8 mouse cellular contexts compared by ENCODE assay signal in genomic region chr7:138909277-138910192, GRCm38 (mm10). TPM values are rescaled to one million over a fixed set of nuclear protein-coding genes. Genes with fewer than 3 reads are reported as not detected.
DNase-seq lines count a peak whose midpoint lies in the region; ATAC-seq and TF ChIP-seq lines count a peak whose summit lies in the region.

Gene Bnip3 (minus strand): TSS chr7:138909519.

- H3K9ac ChIP-seq in heart, embryonic 12.5 days: peak within 1 kb of the TSS; percentile 97
- H3K9ac ChIP-seq in kidney, postnatal 0 days (ENCODE audit: low read depth, low read length): peak within 1 kb of the TSS; percentile 74
- peak within 1 kb of the TSS; percentile 100 for H3K9ac ChIP-seq in liver, adult 2 months (ENCODE audit: low read depth, low read length)

- under 1% methylated on average over 66 of the region's 66 CpGs for WGBS in heart, embryonic 12.5 days
- under 1% methylated on average over 63 of the region's 66 CpGs for WGBS in kidney, postnatal 0 days
- under 1% methylated on average over 60 of the region's 66 CpGs for WGBS in liver, adult 2 months

- peaks cover 24% of the 10 kb centered on the region for H3K79me2 ChIP-seq in liver, adult 2 months (ENCODE audit: control insufficient read depth, insufficient read depth, low read length)

- H3K4me1 ChIP-seq in erythroblast, embryonic 14.5 days (ENCODE audit: control insufficient read depth): peaks cover 52% of the 10 kb centered on the region
- H3K4me1 ChIP-seq in heart, embryonic 12.5 days (replicated peaks): peaks cover 41% of the 10 kb centered on the region
- peaks cover 10% of the 10 kb centered on the region for H3K4me1 ChIP-seq in kidney, postnatal 0 days (replicated peaks; ENCODE audit: insufficient read depth, low read length)
- peaks cover 20% of the 10 kb centered on the region for H3K4me1 ChIP-seq in liver, adult 2 months (ENCODE audit: control insufficient read depth, insufficient read depth, low read length)

- peak; percentile 99 for TF ChIP-seq POLR2A in liver, adult 2 months (IDR thresholded peaks at IDR 0.05; ENCODE audit: extremely low read depth, insufficient read depth, low read length)

- no peak for TF ChIP-seq CTCF in kidney, postnatal 0 days (IDR thresholded peaks at IDR 0.05; ENCODE audit: low read depth)
- peak; percentile 4; the same call in 1 of the 2 replicates for TF ChIP-seq CTCF in liver, adult 2 months (IDR thresholded peaks at IDR 0.05; ENCODE audit: low read depth, low read length)

- peak within 1 kb of the TSS; percentile 72 for H3K4me2 ChIP-seq in heart, embryonic 12.5 days
- H3K4me2 ChIP-seq in kidney, postnatal 0 days (ENCODE audit: low read length): peak within 1 kb of the TSS; percentile 70

- peak; percentile 94 for DNase-seq in CD4-positive, CD25-positive, alpha-beta regulatory T cell, adult 2 months (ENCODE audit: low read depth, low spot score)
- peak; percentile 71 for DNase-seq in brain, embryonic 18.5 days (ENCODE audit: low read depth, low spot score)
- peak; percentile 94 for DNase-seq in kidney, postnatal 0 days (ENCODE audit: low spot score)
- peak; percentile 94 for DNase-seq in liver, adult 2 months (ENCODE audit: extremely low read depth, low read depth, low spot score)
- peak; percentile 87 to 89 for DNase-seq in spleen, postnatal 36 days (ENCODE audit: low spot score in 2 of 2)

- no peaks in the 10 kb centered on the region for H3K36me3 ChIP-seq in erythroblast, embryonic 14.5 days (ENCODE audit: control insufficient read depth)
- no peaks in the 10 kb centered on the region for H3K36me3 ChIP-seq in heart, embryonic 12.5 days
- H3K36me3 ChIP-seq in kidney, postnatal 0 days (ENCODE audit: insufficient read depth, low read length): no peaks in the 10 kb centered on the region
- peaks cover 2% of the 10 kb centered on the region; the same call in 1 of the 2 replicates for H3K36me3 ChIP-seq in liver, adult 2 months (ENCODE audit: control insufficient read depth, insufficient read depth, low read length)

- H3K27me3 ChIP-seq in erythroblast, embryonic 14.5 days (ENCODE audit: control insufficient read depth): no peaks in the 10 kb centered on the region
- no peaks in the 10 kb centered on the region for H3K27me3 ChIP-seq in heart, embryonic 12.5 days (replicated peaks)
- no peaks in the 10 kb centered on the region for H3K27me3 ChIP-seq in kidney, postnatal 0 days (ENCODE audit: insufficient read depth, low read length)
- no peaks in the 10 kb centered on the region for H3K27me3 ChIP-seq in liver, adult 2 months (ENCODE audit: control insufficient read depth, insufficient read depth, low read length)

- H3K9me3 ChIP-seq in erythroblast, embryonic 14.5 days (ENCODE audit: control insufficient read depth, low read length): no peaks in the 10 kb centered on the region
- no peaks in the 10 kb centered on the region for H3K9me3 ChIP-seq in heart, embryonic 12.5 days (replicated peaks)
- H3K9me3 ChIP-seq in kidney, postnatal 0 days (replicated peaks; ENCODE audit: low read length): no peaks in the 10 kb centered on the region

- ATAC-seq in heart, embryonic 12.5 days (ENCODE audit: insufficient number of reproducible peaks, low FRiP score): peak; percentile 93
- peak; percentile 93 for ATAC-seq in kidney, postnatal 0 days (replicated peaks; ENCODE audit: low FRiP score, low read depth)
- ATAC-seq in monocyte, adult 5-6 weeks (replicated peaks; ENCODE audit: insufficient number of reproducible peaks, low FRiP score, low TSS enrichment, poor library complexity, severe bottlenecking): peak; percentile 87

- peak within 1 kb of the TSS; percentile 87 for H3K27ac ChIP-seq in heart, embryonic 12.5 days (ENCODE audit: poor library complexity, severe bottlenecking)
- H3K27ac ChIP-seq in kidney, postnatal 0 days: peak within 1 kb of the TSS; percentile 77
- peak within 1 kb of the TSS; percentile 100 for H3K27ac ChIP-seq in liver, adult 2 months (replicated peaks; ENCODE audit: insufficient read depth, low read depth, low read length)

- peak within 1 kb of the TSS; percentile 81 for H3K4me3 ChIP-seq in erythroblast, embryonic 14.5 days (replicated peaks)
- peak within 1 kb of the TSS; percentile 90 for H3K4me3 ChIP-seq in heart, embryonic 12.5 days
- peak within 1 kb of the TSS; percentile 64 for H3K4me3 ChIP-seq in kidney, postnatal 0 days (replicated peaks; ENCODE audit: low read depth, low read length)
- H3K4me3 ChIP-seq in liver, adult 2 months (ENCODE audit: insufficient read depth, low read depth, low read length): peak within 1 kb of the TSS; percentile 100

RNA-seq across cellular contexts. Expression of gene Bnip3, which starts in this region (rescaled TPM):
- polyA plus RNA-seq in erythroblast, embryonic 14.5 days (2012): 0.84 and 0.94 TPM in 2 replicates
- polyA plus RNA-seq in heart, embryonic 12.5 days (2016; fragmentation: Nextera tagmentation; extraction: Ambion mirVana): 310 and 311 TPM in 2 replicates
- polyA plus RNA-seq in kidney, postnatal 0 days (2015; fragmentation: Nextera tagmentation; extraction: Ambion mirVana): 125 and 129 TPM in 2 replicates
- total RNA-seq in liver, adult 2 months (2014; rRNA removed): 213 and 264 TPM in 2 replicates
- polyA plus RNA-seq in liver, adult 2 months (2012; rRNA removed): 56.7 and 62.0 TPM in 2 replicates
- total RNA-seq in monocyte, adult 5-6 weeks (2017): 8.5 to 11.0 TPM (median 10.1 TPM) in 3 replicates

Comparison
In these comparisons a context has a peak if more than half of its experiments do, and no peak if none do; other contexts are left out.
1. Peak in every context shown above with its lines: DNase-seq, ATAC-seq, H3K4me3 ChIP-seq and H3K27ac ChIP-seq.
2. RNA of gene Bnip3 (total RNA-seq): 213 to 264 TPM in liver, adult 2 months; 8.5 to 11.0 TPM in monocyte, adult 5-6 weeks; every median in the first group is over 10 times any median in the second.
3. RNA of gene Bnip3 (polyA plus RNA-seq): 310 to 311 TPM in heart, embryonic 12.5 days, 125 to 129 TPM in kidney, postnatal 0 days and 56.7 to 62.0 TPM in liver, adult 2 months; 0.84 to 0.94 TPM in erythroblast, embryonic 14.5 days; every median in the first group is over 10 times any median in the second.